Mouse (Mus musculus) frontal cortex, postnatal 14 days (tissue): ENCODE results near the gene Znrf1.
A peak's percentile ranks its signal among the peaks of the same experiment; 100 is the strongest.
"Not testable (repeated sequence)": the region's sequence is repeated elsewhere in the genome, so short reads cannot be mapped to it uniquely, and the experiment has no call there.

ENCODE experiments used
- DNase-seq, 2 experiments: peaks; one replicate each; pipeline ENCODE4 v3.0.0; 2022; ENCODE audit warnings: low spot score in 2 of 2

Gene Znrf1

GRCm38 (mm10) chr8:111536031-111536977, at the start of gene Znrf1:
Znrf1 (plus strand) TSS chr8:111536097.
- peak; percentile 61 to 70 for DNase-seq

- no peak for DNase-seq
Observed at GRCm38 (mm10) chr8:111490034-111490591, 45.8 kb upstream of the Znrf1 start.

DNA sequence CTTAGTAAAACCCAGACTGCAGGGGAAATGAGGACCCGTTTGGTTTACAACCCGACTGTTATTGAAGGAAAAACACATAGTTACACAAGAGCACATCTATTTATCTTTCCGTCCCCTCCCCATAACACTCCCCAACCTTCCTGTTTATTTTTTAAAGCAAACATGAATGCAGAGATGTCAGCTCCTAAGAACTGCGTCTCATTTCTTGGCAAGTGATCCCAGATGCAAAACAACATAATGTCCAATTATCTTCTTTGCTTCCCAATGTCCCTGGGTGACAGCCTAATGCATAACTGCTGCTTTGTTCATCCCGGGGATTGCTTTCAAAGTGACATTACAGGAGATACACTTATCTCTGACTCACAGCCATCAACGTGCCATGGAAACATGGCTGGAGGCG, 44.7 kb upstream of the Znrf1 start:
- DNase-seq: no peak

DNA sequence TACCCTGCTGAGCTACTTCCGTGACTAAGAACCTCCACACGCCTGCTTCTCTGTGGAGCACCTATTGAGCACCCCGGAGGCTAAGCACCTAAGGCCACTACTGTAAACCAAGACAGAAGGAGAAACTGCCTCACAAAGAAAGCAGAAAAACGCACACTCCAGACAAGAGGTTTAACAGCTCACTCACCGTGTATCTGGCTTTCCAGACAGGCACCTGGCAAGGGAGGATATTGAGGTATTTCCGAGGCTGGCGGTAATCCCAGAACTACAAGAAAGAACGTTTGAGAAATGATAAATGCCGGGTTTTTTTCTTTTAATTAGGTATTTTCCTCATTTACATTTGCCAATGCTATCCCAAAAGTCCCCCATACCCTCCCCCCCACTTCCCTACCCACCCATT, 43.4 kb upstream of the Znrf1 start:
- no peak for DNase-seq

- no peak for DNase-seq
Observed at GRCm38 (mm10) chr8:111493176-111493575, 42.7 kb upstream of the Znrf1 start.

DNA sequence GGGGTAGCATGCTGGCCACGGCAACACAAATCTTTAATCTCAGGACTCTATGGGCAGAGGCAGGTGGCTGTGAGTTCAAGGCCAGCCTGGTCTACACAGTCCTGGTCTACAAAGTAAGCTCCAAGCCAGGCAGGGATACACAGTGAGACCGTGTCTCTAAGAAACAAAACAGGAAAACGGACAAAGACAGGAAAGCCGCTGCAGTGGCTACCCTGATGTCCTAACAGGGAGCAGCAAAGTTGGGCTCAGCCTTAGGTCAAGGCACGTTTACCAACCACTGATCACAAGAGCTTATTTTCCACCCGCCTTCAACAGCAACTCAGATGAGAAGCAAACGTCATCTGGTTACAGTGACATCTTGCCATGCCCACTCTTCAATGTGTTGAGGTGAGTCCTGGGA, 39.6 kb upstream of the Znrf1 start:
- no peak for DNase-seq

GRCm38 (mm10) chr8:111498249-111498648, 37.6 kb upstream of the Znrf1 start:
- DNase-seq: not testable (repeated sequence)

DNA sequence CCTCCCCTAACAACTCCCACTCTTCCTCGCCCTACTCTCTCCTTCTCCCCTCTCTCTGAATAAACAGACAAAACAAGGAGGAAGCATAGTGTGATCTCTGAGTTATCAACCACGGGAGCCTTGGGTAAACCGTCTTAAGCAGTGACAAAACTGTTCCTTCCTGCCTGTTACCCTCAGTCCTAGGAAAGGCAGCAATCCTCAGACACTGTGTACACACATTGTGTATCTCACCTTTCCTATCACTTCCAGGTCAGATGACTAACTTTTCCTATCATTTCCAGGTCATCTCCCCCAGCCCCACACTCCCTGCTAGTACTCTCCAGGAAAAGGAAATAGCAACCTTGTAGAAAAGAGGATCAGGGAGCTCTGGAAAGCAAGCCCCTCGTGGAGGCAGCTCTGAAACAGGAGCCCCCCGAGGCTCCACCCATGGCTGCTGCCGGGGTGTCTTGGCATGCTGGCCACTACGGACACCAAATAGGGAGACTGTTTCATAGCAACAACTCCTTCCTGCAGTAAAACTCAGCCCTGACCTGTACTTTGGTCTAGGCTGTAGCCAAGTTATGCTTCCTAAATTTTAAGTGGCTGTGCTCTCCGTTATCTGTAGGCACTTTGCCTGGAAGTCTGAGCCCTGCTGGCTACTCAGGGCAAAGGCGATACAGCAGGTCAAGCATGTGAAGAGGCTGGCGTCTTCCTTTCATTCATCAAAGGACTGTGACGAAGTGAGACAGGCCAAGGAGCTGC, 34.0 kb upstream of the Znrf1 start:
- no peak for DNase-seq

- DNase-seq: no peak
Observed at GRCm38 (mm10) chr8:111508566-111508965, 27.3 kb upstream of the Znrf1 start.

- no peak for DNase-seq
Observed at GRCm38 (mm10) chr8:111509278-111509677, 26.6 kb upstream of the Znrf1 start.

DNA sequence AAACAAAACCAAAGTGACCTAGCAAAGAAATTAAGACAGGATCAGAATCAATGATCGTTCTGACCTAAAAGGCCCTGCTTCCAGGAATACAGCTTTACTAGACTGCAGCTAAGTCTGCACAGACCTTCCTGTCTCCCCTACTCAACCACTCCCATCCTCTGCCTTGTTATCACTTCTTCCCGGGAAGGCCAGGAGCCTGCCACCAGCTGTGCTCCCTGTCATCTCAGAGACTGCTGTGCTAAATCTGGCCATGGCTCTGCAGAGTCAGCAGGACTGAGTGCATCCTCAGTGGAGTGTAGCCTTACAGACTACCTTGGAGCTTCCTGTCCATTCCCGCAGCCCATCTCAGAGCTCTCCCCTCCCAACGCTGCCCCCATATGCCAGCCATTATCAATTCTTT, 25.5 kb upstream of the Znrf1 start:
- DNase-seq: no peak

- DNase-seq: no peak
Observed at GRCm38 (mm10) chr8:111512941-111513340, 23.0 kb upstream of the Znrf1 start.

GRCm38 (mm10) chr8:111513446-111513845, 22.5 kb upstream of the Znrf1 start:
- DNase-seq: no peak

GRCm38 (mm10) chr8:111516451-111517035, 19.4 kb upstream of the Znrf1 start:
- DNase-seq: no peak

- no peak for DNase-seq
Observed at GRCm38 (mm10) chr8:111517466-111517865, 18.4 kb upstream of the Znrf1 start.

DNA sequence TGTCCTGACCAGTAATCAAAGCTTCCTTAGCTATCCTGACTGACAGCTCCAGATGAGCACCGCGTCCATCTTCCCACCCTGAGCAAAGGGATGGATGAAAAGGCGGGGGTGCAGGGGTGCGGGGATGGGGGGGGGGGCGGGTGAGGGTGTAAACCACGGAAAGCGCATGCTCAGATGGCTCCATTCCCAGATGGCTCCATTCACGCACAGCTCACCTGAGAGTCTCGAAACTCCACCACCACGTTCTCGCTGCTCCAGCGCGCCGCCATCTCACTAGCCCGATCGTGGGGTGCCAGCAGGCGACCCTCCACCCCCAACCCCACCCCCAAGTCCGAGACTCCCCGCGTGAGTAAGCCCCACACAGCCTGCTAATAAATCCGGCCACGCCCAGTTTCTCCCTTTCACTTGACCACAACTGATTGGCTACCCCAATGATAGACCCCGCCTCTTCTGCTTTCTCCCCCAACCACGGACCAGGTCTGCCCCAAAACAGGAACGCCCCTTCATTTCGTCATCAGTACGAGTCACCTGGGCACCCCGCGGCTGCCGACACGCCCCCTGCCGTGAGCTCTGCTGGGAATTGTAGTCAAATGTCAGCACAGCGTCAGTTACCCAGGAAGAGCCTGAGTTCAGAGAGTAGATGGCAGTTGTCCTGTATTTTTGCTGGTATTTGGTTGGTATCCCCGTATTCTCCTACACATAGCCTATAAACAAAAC, 14.0 kb upstream of the Znrf1 start, which contains the start of gene Wdr59:
Gene Wdr59, minus strand, starts transcription at position 380 of the 717 bp plus-strand sequence.
- peak; percentile 96 to 97 for DNase-seq

DNA sequence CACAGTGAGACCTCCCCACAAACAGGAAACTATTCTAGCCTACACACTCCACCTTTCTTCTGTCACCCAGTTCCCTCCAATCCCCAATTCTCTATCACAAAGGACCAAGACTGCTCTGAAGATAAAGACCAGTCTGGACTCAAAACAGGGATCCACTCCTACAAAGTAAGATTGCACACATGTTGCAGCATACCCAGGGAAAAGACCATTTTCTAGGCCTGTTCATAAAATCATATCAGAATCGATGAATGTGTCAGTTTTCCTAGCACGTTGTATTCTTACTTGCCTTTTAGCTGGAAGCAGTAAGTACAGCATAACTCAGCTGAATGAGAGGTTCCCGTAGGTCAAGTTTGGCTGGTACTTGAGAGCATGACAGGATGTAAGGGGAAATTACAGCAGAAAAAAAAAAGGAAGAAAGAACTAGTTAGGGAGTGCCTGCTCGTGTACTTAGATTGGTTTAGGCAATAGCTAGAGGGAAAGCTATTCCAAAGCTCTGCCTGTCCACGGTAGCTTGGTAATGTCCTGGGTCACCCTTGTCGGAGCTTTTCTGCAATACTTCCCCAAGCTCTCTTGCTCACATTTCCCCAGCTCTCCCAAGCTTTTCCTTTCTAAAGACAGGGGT, 9.4 kb upstream of the Znrf1 start:
- no peak for DNase-seq

- no peak for DNase-seq
Observed at GRCm38 (mm10) chr8:111527149-111527548, 8.7 kb upstream of the Znrf1 start.

DNA sequence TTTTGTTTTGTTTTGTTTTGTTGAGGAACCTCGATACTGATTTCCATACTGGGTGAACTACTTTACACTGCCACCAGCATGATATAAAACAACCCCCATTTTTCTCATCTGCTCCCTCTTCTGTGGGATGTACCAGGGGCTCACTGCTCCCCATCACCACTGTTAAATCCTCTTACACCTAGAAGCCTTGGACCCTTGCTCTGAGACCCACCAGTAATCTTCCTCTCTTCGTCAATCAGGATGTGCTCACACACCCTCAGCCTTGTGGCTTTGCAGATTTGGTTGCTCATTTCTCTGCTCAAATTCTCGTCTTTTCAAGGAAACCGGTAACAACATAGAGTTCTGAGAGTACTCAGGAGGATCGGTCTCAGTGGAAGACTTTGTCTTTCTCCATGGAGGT, 7.8 kb upstream of the Znrf1 start:
- no peak for DNase-seq

DNA sequence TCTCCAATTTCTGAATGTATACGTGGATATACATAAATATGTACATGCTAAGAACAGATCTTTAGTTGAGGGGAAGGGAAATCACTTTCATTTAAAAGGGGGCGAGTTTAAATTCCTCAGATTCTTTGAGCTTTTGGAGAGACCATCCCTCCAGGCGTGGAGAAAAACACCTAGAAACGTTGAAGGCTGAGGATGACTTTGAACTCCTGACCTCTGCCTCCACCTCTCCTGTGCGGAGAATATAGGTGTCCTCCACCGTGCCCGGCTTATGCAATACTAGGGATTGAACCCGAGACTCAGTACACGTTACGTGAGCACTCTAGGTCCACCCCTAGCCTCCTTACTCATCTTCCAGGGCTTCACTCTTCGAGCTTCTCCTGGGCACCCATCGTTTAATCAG, 4.7 kb upstream of the Znrf1 start:
- no peak for DNase-seq

DNA sequence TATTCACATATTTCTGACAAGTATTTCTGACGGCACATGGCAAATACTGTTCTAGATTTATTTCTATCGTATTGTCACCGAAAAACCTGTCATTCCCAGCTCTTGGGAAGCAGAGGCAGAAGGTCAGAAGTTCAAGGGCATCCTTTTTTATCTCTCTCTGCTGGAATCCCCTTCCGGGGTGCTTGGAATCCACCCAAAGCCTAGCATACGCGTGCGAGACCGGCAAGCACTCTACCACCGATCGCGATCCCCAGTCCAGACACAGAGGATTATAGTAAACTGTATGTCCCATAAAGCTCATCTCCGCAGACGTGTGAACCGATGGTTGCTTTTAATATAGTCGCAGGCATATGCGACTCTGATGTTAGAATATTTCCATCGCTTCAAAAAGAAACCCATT, 4.3 kb upstream of the Znrf1 start:
- DNase-seq: no peak
